Mouse (Mus musculus) heart, adult 18-20 months (tissue): ENCODE data around the gene Serping1. TPM values are rescaled to one million over a fixed set of nuclear protein-coding genes. Genes with fewer than 3 reads are reported as not detected.
"Not testable (repeated sequence)": the region's sequence is repeated elsewhere in the genome, so short reads cannot be mapped to it uniquely, and the experiment has no call there.

ENCODE experiments used
- DNase-seq, 2 experiments: peaks; one replicate each; pipeline ENCODE4 v3.0.0; 2021 to 2022; ENCODE audit warnings: mixed read lengths in 1 of 2
- total RNA-seq, 2 experiments: library from RNA; stranded (reverse); gene quantifications; 2 replicates each; pipeline ENCODE4 v1.2.3; 2021

Gene Serping1
- total RNA-seq, 2 experiments from 2014 or later, result 64.0 to 71.6 TPM

- peak; percentile 22 to 54 for DNase-seq
Observed at GRCm38 (mm10) chr2:84738271-84738911, 36.9 kb downstream of the Serping1 start.

- DNase-seq, result no peak
Observed at GRCm38 (mm10) chr2:84737451-84737925, 37.8 kb downstream of the Serping1 start.

GRCm38 (mm10) chr2:84736312-84737161 is 38.7 kb downstream of the Serping1 start:
- no peak for DNase-seq

- DNase-seq, result no peak
Observed at GRCm38 (mm10) chr2:84735346-84735920, 39.8 kb downstream of the Serping1 start.

GRCm38 (mm10) chr2:84734919-84735318 is 40.3 kb downstream of the Serping1 start:
- DNase-seq, result no peak

- DNase-seq, result no peak
Observed at GRCm38 (mm10) chr2:84734351-84734864, 40.8 kb downstream of the Serping1 start.

- DNase-seq, result peak; percentile 37 to 58
Observed at GRCm38 (mm10) chr2:84733579-84734300, 41.5 kb downstream of the Serping1 start, which contains the start of gene Ypel4. Ypel4 (plus strand) TSS chr2:84734058.

- no peak for DNase-seq
Observed at GRCm38 (mm10) chr2:84732394-84732793, 42.9 kb downstream of the Serping1 start.

GRCm38 (mm10) chr2:84731206-84731605 is 44.0 kb downstream of the Serping1 start:
- no peak for DNase-seq

- DNase-seq, result not testable (repeated sequence)
Observed at GRCm38 (mm10) chr2:84728191-84728590, 47.1 kb downstream of the Serping1 start.

- peak; percentile 98 to 99 for DNase-seq
Observed at GRCm38 (mm10) chr2:84727172-84727858, 47.9 kb downstream of the Serping1 start, which contains the start of gene Clp1. Clp1 (minus strand) TSS chr2:84727350.

- DNase-seq, result no peak
Observed at GRCm38 (mm10) chr2:84726716-84727115, 48.5 kb downstream of the Serping1 start.

- no peak for DNase-seq
Observed at GRCm38 (mm10) chr2:84725770-84726169, 49.5 kb downstream of the Serping1 start.

- DNase-seq, result no peak
Observed at GRCm38 (mm10) chr2:84723856-84724255, 51.4 kb downstream of the Serping1 start.

- no peak for DNase-seq
Observed at GRCm38 (mm10) chr2:84721182-84721581, 54.1 kb downstream of the Serping1 start.

- DNase-seq, result no peak
Observed at GRCm38 (mm10) chr2:84720718-84721117, 54.5 kb downstream of the Serping1 start.

GRCm38 (mm10) chr2:84717357-84717756 is 57.9 kb downstream of the Serping1 start:
- no peak for DNase-seq

GRCm38 (mm10) chr2:84716423-84717355 is 58.6 kb downstream of the Serping1 start:
- DNase-seq, result peak in 1 of 2 experiments; percentile 35

- DNase-seq, result peak; percentile 84 to 96
Observed at GRCm38 (mm10) chr2:84715562-84716361, 59.5 kb downstream of the Serping1 start.
